Mouse (Mus musculus) embryonic facial prominence, embryonic 11.5 days (tissue): ENCODE results near the gene Krtcap2. TPM values are rescaled to one million over a fixed set of nuclear protein-coding genes. Genes with fewer than 3 reads are reported as not detected.

ENCODE experiments used
- ATAC-seq: fragments of 200-750 bp; cut with Nextera tagmentation; replicated peaks from 2 replicates; pipeline ENCODE4 v1.8.0; 2017; ENCODE audit warnings: low read depth; ENCODE audit not compliant: insufficient number of reproducible peaks, low FRiP score, low TSS enrichment
- DNase-seq: peaks from one replicate; pipeline ENCODE4 v3.0.0-alpha.2; 2015; ENCODE audit warnings: low spot score
- H3K27ac ChIP-seq: fragments of 300-500 bp; sonication (generic); replicated peaks from 2 replicates; pipeline ENCODE4 v1.5.1; 2014; ENCODE audit warnings: mild to moderate bottlenecking, low read depth, low read length, control low read depth
- H3K27me3 ChIP-seq: fragments of 300-500 bp; sonication (generic); 2 replicates; pipeline ENCODE4 v1.6.1; 2014; ENCODE audit warnings: mild to moderate bottlenecking, low read length, moderate library complexity, mixed read lengths; ENCODE audit not compliant: control insufficient read depth, insufficient read depth
- H3K36me3 ChIP-seq: fragments of 300-500 bp; sonication (generic); replicated peaks from 2 replicates; pipeline ENCODE4 v1.6.1; 2014; ENCODE audit warnings: low read depth, mild to moderate bottlenecking, low read length, moderate library complexity, mixed read lengths; ENCODE audit not compliant: control insufficient read depth, insufficient read depth
- H3K4me1 ChIP-seq: fragments of 300-500 bp; sonication (generic); 2 replicates; pipeline ENCODE4 v1.6.1; 2014; ENCODE audit warnings: low read length, mixed read lengths; ENCODE audit not compliant: control insufficient read depth, insufficient read depth
- H3K4me2 ChIP-seq: fragments of 300-500 bp; sonication (generic); 2 replicates; pipeline ENCODE4 v1.6.1; 2014; ENCODE audit warnings: low read depth, mild to moderate bottlenecking, control low read depth, low read length, moderate library complexity
- H3K4me3 ChIP-seq: fragments of 300-500 bp; sonication (generic); 2 replicates; pipeline ENCODE4 v1.5.1; 2014; ENCODE audit warnings: low read depth, low read length, control low read depth
- H3K9ac ChIP-seq: fragments of 300-500 bp; sonication (generic); replicated peaks from 2 replicates; pipeline ENCODE4 v1.6.1; 2014; ENCODE audit warnings: mild to moderate bottlenecking, control low read depth, low read length
- H3K9me3 ChIP-seq: fragments of 300-500 bp; sonication (generic); replicated peaks from 2 replicates; pipeline ENCODE4 v1.6.1; 2016; ENCODE audit warnings: mild to moderate bottlenecking, low read length, inconsistent platforms, mixed read lengths; ENCODE audit not compliant: control insufficient read depth
- WGBS: fragments of 180-500 bp; shearing (Covaris S2); extraction: QIAGEN DNeasy Blood & Tissue Kit; methylation state at CpG from one replicate; pipeline ENCODE4 v1.1.7; 2014; 5-methylcytosine and 5-hydroxymethylcytosine counted together
- polyA plus RNA-seq: library from polyadenylated mRNA; unstranded; fragments of >200 nt; fragmentation: Nextera tagmentation; extraction: Ambion mirVana; gene quantifications from 2 replicates; pipeline ENCODE4 v1.2.1, GENCODE M21; 2014

Gene Krtcap2
- polyA plus RNA-seq, 1 experiment from 2014 or later: 287 TPM

- H3K9ac ChIP-seq: no peak overlapping the region
- no peak overlapping the region for H3K27ac ChIP-seq
- 92% methylated on average over 13 of the region's 13 CpGs for WGBS
- DNase-seq: no peak
- H3K36me3 ChIP-seq: peaks cover 6% of the 10 kb centered on the region
- H3K4me3 ChIP-seq: no peak overlapping the region
- no peaks in the 10 kb centered on the region for H3K4me1 ChIP-seq
- no peak for ATAC-seq
- H3K9me3 ChIP-seq: no peaks in the 10 kb centered on the region
- H3K27me3 ChIP-seq: no peaks in the 10 kb centered on the region
- H3K4me2 ChIP-seq: no peak overlapping the region
These were observed 37.6 kb upstream of the Krtcap2 start for GRCm38 (mm10) chr3:89208075-89208657.

DNA sequence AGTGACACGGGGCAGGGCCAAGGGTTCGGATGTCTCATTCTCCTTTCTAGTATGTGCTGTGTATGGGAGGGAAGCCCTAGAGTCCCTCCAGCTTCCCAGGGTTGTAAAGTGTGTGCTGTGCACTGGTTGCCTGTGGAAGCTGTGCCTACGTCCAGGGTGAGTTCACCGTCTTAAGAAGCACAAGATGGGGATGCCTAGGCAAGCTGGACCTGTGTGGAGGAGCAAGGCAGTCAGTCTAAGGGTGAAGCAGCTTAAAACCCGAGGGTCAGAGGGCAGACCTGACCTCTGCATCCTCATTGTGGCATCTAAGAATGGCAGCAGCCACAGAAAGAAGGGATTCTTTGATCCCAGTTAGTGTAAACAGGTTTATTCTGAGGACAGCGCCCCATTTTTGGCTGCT is 37.0 kb upstream of the Krtcap2 start:
- Histone ChIP-seq H3K36me3 (peaks cover 6% of the 10 kb centered on the region), H3K27me3 (no peaks in the 10 kb centered on the region), H3K9ac (no peak overlapping the region), H3K9me3 (no peaks in the 10 kb centered on the region), H3K27ac (no peak overlapping the region), H3K4me1 (no peaks in the 10 kb centered on the region), H3K4me2 (no peak overlapping the region), H3K4me3 (no peak overlapping the region)
- ATAC-seq: no peak
- WGBS: 84% methylated on average over 6 of the region's 6 CpGs
- DNase-seq: no peak

GRCm38 (mm10) chr3:89209731-89210130 is 36.0 kb upstream of the Krtcap2 start:
- peaks cover 6% of the 10 kb centered on the region for H3K36me3 ChIP-seq
- no peak for DNase-seq
- no peak for ATAC-seq
- 92% methylated on average over 7 of the region's 7 CpGs for WGBS
- no peak overlapping the region for H3K4me2 ChIP-seq
- H3K27me3 ChIP-seq: no peaks in the 10 kb centered on the region
- no peak overlapping the region for H3K4me3 ChIP-seq
- H3K9me3 ChIP-seq: no peaks in the 10 kb centered on the region
- no peak overlapping the region for H3K9ac ChIP-seq
- no peaks in the 10 kb centered on the region for H3K4me1 ChIP-seq
- no peak overlapping the region for H3K27ac ChIP-seq

DNA sequence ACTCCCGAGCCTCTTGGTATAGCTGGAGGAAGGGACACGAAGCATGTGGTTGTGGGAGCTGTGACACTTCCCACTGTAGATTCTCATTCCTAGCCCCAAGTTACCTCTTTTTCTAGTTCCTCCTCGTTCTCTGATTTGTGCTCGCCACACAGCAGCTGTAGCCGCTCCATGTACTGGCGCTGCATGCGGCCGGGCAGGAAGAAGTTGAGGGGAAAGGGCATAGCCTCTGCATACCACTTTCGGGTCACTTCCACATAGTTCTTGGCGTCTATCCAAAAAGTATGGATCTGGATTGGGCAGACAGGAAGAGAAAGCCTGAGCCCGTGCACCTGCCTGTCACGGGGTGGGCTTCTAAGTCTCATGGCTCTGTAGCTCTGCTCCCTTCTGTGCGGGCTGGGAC is 35.6 kb upstream of the Krtcap2 start:
- DNase-seq (no peak), ATAC-seq (no peak)
- no peak overlapping the region for H3K4me2 ChIP-seq
- H3K4me3 ChIP-seq: no peak overlapping the region
- no peak overlapping the region for H3K27ac ChIP-seq
- 89% methylated on average over 13 of the region's 13 CpGs for WGBS
- H3K36me3 ChIP-seq: peaks cover 6% of the 10 kb centered on the region
- no peak overlapping the region for H3K9ac ChIP-seq
- H3K9me3 ChIP-seq: no peaks in the 10 kb centered on the region
- H3K27me3 ChIP-seq: no peaks in the 10 kb centered on the region
- no peaks in the 10 kb centered on the region for H3K4me1 ChIP-seq

DNA sequence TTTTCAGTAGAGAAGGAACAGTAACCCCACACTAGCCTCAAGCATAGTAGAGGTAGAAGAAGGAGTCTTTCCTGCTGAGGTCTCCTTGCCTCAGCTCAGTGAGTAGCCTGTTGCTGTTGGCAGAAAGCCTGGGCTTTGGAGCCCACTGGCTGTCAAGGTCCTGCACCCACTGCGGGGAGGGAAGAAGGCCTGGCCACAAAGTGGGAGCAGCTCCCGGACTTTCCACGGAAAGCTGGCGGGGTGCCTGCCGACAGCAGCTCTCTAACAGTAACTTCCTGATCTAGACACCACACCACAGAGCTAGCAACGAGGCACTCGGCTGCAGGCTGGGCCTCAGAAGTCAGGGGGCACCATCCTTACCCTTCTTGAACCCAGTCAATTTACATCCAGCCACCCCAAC is 35.0 kb upstream of the Krtcap2 start:
- Histone ChIP-seq H3K4me3 (no peak overlapping the region), H3K4me2 (no peak overlapping the region), H3K36me3 (peaks cover 6% of the 10 kb centered on the region), H3K27ac (no peak overlapping the region), H3K9me3 (no peaks in the 10 kb centered on the region), H3K4me1 (peaks cover 3% of the 10 kb centered on the region; the same call in 1 of the 2 replicates), H3K27me3 (no peaks in the 10 kb centered on the region), H3K9ac (no peak overlapping the region)
- WGBS: 81% methylated on average over 7 of the region's 7 CpGs
- ATAC-seq (no peak), DNase-seq (no peak)

DNA sequence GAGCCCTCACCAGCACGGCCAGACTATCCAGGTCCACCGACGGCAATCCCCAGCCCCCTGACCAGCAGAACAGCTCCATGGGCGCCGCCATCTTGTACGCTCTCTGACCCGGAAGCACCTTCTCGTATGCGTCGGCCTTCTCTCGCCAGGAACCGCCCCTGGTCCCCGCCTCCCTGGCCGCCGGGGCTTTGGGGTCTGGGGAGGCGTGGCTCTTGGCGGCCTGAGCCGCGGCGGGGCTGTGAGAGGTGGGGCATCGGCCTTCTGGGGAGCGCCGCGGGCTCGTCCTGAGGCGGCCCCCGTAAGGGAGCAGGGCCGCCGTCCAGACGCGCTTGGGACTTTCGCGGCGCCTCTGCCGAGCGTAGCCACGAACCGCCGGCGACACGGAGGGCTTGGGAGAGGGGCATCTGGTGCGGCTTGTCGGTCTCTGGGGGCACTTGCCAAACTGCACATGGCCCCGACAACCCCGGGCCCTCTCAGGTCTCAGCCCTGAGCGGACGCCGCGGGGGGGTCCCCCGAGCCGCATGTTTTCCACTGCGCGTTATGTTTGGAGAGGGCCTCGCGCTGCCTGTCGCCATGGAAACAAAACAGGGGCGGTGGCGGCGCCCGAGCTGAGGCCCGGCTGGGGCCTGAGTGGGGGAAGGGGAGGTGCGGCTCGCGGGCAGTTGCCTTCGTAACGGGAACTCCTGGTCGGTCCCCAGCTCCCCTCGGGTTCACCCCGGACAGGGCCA is 31.8 kb upstream of the Krtcap2 start:
- peak overlapping the region; percentile 58 for H3K4me2 ChIP-seq
- peak overlapping the region; percentile 85 for H3K27ac ChIP-seq
- under 1% methylated on average over 67 of the region's 69 CpGs for WGBS
- peak overlapping the region; percentile 71 for H3K9ac ChIP-seq
- no peaks in the 10 kb centered on the region for H3K27me3 ChIP-seq
- peak; percentile 85 for ATAC-seq
- H3K36me3 ChIP-seq: no peaks in the 10 kb centered on the region
- peak overlapping the region; percentile 70 for H3K4me3 ChIP-seq
- H3K9me3 ChIP-seq: no peaks in the 10 kb centered on the region
- peaks cover 3% of the 10 kb centered on the region for H3K4me1 ChIP-seq
- peak; percentile 98 for DNase-seq

DNA sequence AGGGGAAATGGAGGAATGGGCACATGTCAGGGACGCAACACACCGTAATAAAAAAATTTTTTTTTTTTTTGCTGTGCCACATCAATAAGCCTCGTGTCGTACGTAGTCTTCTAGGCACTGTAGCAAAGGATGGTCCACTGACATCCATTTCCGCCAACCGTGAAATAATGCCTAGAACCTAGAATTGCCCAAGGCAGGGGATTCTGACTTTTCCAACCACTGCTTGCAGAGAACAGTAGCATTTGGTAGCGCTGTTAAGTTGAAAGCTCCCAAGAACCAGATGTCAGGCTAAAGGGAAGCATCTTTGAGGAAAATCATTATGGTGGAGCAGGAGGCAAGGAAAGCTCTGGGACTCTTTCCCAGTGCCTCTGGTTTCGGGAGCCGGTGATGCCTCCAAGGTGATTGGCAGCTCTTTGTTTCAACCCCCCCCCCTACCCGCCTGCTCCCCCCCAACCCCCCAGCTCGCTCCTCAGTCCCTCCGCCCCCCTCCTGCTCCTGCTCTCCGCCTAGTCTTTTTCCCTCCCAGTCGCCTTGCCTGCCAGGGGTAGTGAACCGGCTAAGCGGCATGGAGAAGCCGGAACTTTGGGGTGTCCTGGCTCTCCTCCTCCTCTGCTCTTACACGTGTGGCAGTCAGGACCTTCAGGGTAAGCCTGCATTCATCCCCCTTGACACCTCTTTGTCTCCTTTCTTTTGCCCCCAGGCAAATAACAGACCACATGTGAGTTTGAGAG is 30.9 kb upstream of the Krtcap2 start, which contains the start of gene Thbs3:
Thbs3 (plus strand) TSS at position 500 of the 731 bp plus-strand sequence.
- no peaks in the 10 kb centered on the region for H3K9me3 ChIP-seq
- peak within 1 kb of the TSS; percentile 71 for H3K9ac ChIP-seq
- peaks cover 3% of the 10 kb centered on the region for H3K4me1 ChIP-seq
- H3K36me3 ChIP-seq: no peaks in the 10 kb centered on the region; the same call in 1 of the 2 replicates
- peak within 1 kb of the TSS; percentile 85 for H3K27ac ChIP-seq
- DNase-seq (peak; percentile 71), ATAC-seq (no peak)
- H3K4me2 ChIP-seq: peak within 1 kb of the TSS; percentile 58
- H3K4me3 ChIP-seq: peak within 1 kb of the TSS; percentile 70
- H3K27me3 ChIP-seq: no peaks in the 10 kb centered on the region
- WGBS: under 1% methylated on average over 14 of the region's 19 CpGs

GRCm38 (mm10) chr3:89215853-89216252 is 29.9 kb upstream of the Krtcap2 start:
- Histone ChIP-seq H3K4me1 (peaks cover 3% of the 10 kb centered on the region), H3K4me3 (peak overlapping the region; percentile 70), H3K9me3 (no peaks in the 10 kb centered on the region), H3K27ac (peak overlapping the region; percentile 85; the same call in 1 of the 2 replicates), H3K4me2 (peak overlapping the region; percentile 58), H3K36me3 (no peaks in the 10 kb centered on the region; the same call in 1 of the 2 replicates), H3K9ac (peak overlapping the region; percentile 71), H3K27me3 (no peaks in the 10 kb centered on the region)
- WGBS: 0% methylated on average over 6 of the region's 6 CpGs
- peak; percentile 96 for DNase-seq
- peak; percentile 8 for ATAC-seq
